Mouse (Mus musculus) MEL (cell line): Measurements from ENCODE around the gene Efna4. TPM values are rescaled to one million over a fixed set of nuclear protein-coding genes. Genes with fewer than 3 reads are reported as not detected.

Source experiments
- DNase-seq: peaks from one replicate; pipeline ENCODE4 v3.0.0; 2011; ENCODE audit warnings: low read depth, low spot score
- H3K27ac ChIP-seq: 2 replicates; pipeline ENCODE4 v1.5.1; 2012; ENCODE audit warnings: low read depth, mild to moderate bottlenecking, control low read depth, low read length, moderate library complexity; ENCODE audit not compliant: control insufficient read depth
- H3K27me3 ChIP-seq, 2 experiments: fragments of 150-350 bp in 1 of 2; sonication (generic) in 1 of 2; 2 replicates each; pipeline ENCODE4 v1.6.1; 2012; ENCODE audit warnings: low read length in 2 of 2, mild to moderate bottlenecking in 2 of 2, improper control_type of control experiment in 1 of 2, moderate library complexity in 1 of 2; ENCODE audit not compliant: insufficient read depth in 2 of 2, control insufficient read depth in 1 of 2
- H3K36me3 ChIP-seq, 2 experiments: 2 replicates each; pipeline ENCODE4 v1.6.1; 2012 to 2014; ENCODE audit warnings: low read length in 2 of 2, improper control_type of control experiment in 1 of 2, inconsistent platforms in 1 of 2, mild to moderate bottlenecking in 1 of 2; ENCODE audit not compliant: insufficient read depth in 2 of 2, control insufficient read depth in 1 of 2
- H3K4me1 ChIP-seq, 2 experiments: fragments of 150-350 bp in 1 of 2; sonication (generic) in 1 of 2; 2 replicates each; pipeline ENCODE4 v1.6.1; 2012; ENCODE audit warnings: low read length in 2 of 2, improper control_type of control experiment in 1 of 2, mild to moderate bottlenecking in 1 of 2; ENCODE audit not compliant: insufficient read depth in 2 of 2, control insufficient read depth in 1 of 2
- H3K4me3 ChIP-seq, 2 experiments: fragments of 150-350 bp in 1 of 2; sonication (generic) in 1 of 2; 2 replicates each; pipeline ENCODE4 v1.5.1; 2012; ENCODE audit warnings: low read depth in 2 of 2, low read length in 2 of 2, mild to moderate bottlenecking in 2 of 2, moderate library complexity in 2 of 2, control low read depth in 1 of 2, improper control_type of control experiment in 1 of 2; ENCODE audit not compliant: control insufficient read depth in 1 of 2, insufficient read depth in 1 of 2
- H3K79me2 ChIP-seq: 2 replicates; pipeline ENCODE4 v1.6.1; 2012; ENCODE audit warnings: mild to moderate bottlenecking, low read length, moderate library complexity; ENCODE audit not compliant: control insufficient read depth, poor library complexity, insufficient read depth
- H3K9ac ChIP-seq: 2 replicates; pipeline ENCODE4 v1.6.1; 2012; ENCODE audit warnings: low read depth, mild to moderate bottlenecking, control low read depth, low read length, moderate library complexity; ENCODE audit not compliant: control insufficient read depth, poor library complexity, severe bottlenecking
- H3K9me3 ChIP-seq: fragments of 150-350 bp; sonication (generic); replicated peaks from 2 replicates; pipeline ENCODE4 v1.6.1; 2012; ENCODE audit warnings: mild to moderate bottlenecking, low read length, improper control_type of control experiment, moderate library complexity; ENCODE audit not compliant: insufficient read depth
- BHLHE40 ChIP-seq: IDR thresholded peaks from 2 replicates; pipeline ENCODE4 v1.6.1; 2012; ENCODE audit warnings: low read depth, mild to moderate bottlenecking, inconsistent platforms, low read length, improper control_type of control experiment, borderline replicate concordance
- CHD2 ChIP-seq: IDR thresholded peaks from 2 replicates; pipeline ENCODE4 v1.6.1; 2011; ENCODE audit warnings: low read length, improper control_type of control experiment
- E2F4 ChIP-seq: IDR thresholded peaks from 2 replicates; pipeline ENCODE4 v1.6.1; 2011; ENCODE audit warnings: low read depth, low read length, improper control_type of control experiment, borderline replicate concordance
- EP300 ChIP-seq, 2 experiments: IDR thresholded peaks; 2 replicates each; pipeline ENCODE4 v1.6.1; 2011; ENCODE audit warnings: improper control_type of control experiment in 2 of 2, low read length in 2 of 2, low read depth in 1 of 2, mild to moderate bottlenecking in 1 of 2
- GATA1 ChIP-seq: IDR thresholded peaks from 2 replicates; pipeline ENCODE4 v1.6.1; 2011; ENCODE audit warnings: low read depth, low read length, improper control_type of control experiment
- HCFC1 ChIP-seq: IDR thresholded peaks from 2 replicates; pipeline ENCODE4 v1.6.1; 2012; ENCODE audit warnings: low read depth, mild to moderate bottlenecking, inconsistent platforms, low read length, improper control_type of control experiment, moderate library complexity
- KAT2A ChIP-seq: conservative IDR thresholded peaks from 2 replicates; pipeline ENCODE4 v1.6.1; 2012; ENCODE audit warnings: low read depth, low read length, improper control_type of control experiment, inconsistent platforms
- MAX ChIP-seq: IDR thresholded peaks from 2 replicates; pipeline ENCODE4 v1.6.1; 2011; ENCODE audit warnings: low read length, improper control_type of control experiment
- MAZ ChIP-seq: IDR thresholded peaks from 2 replicates; pipeline ENCODE4 v1.6.1; 2012; ENCODE audit warnings: low read depth, mild to moderate bottlenecking, inconsistent platforms, low read length, improper control_type of control experiment
- MEF2A ChIP-seq: IDR thresholded peaks from 2 replicates; pipeline ENCODE4 v1.6.1; 2014; ENCODE audit warnings: low read depth, mild to moderate bottlenecking, inconsistent platforms, low read length, improper control_type of control experiment; ENCODE audit not compliant: poor library complexity, insufficient replicate concordance, severe bottlenecking; ENCODE audit errors: extremely low read depth
- MXI1 ChIP-seq: IDR thresholded peaks from 2 replicates; pipeline ENCODE4 v1.6.1; 2011; ENCODE audit warnings: mild to moderate bottlenecking, low read depth, low read length, improper control_type of control experiment
- NELFE ChIP-seq: IDR thresholded peaks from 2 replicates; pipeline ENCODE4 v1.6.1; 2011; ENCODE audit warnings: low read depth, low read length, improper control_type of control experiment
- NRF1 ChIP-seq: IDR thresholded peaks from 2 replicates; pipeline ENCODE4 v1.6.1; 2014; ENCODE audit warnings: low read depth, mild to moderate bottlenecking, inconsistent platforms, low read length, improper control_type of control experiment, moderate library complexity; ENCODE audit not compliant: poor library complexity, insufficient read depth, severe bottlenecking
- POLR2A ChIP-seq, 2 experiments: IDR thresholded peaks; 2 replicates each; pipeline ENCODE4 v1.6.1; 2011 to 2012; ENCODE audit warnings: low read length in 2 of 2, mild to moderate bottlenecking in 2 of 2, control low read depth in 1 of 2, improper control_type of control experiment in 1 of 2, low read depth in 1 of 2, moderate library complexity in 1 of 2; ENCODE audit not compliant: control insufficient read depth in 1 of 2, insufficient read depth in 1 of 2, poor library complexity in 1 of 2
- POLR2AphosphoS2 ChIP-seq: IDR thresholded peaks from 2 replicates; pipeline ENCODE4 v1.6.1; 2011; ENCODE audit warnings: low read length, improper control_type of control experiment
- RCOR1 ChIP-seq: IDR thresholded peaks from 2 replicates; pipeline ENCODE4 v1.6.1; 2012; ENCODE audit warnings: low read depth, mild to moderate bottlenecking, inconsistent platforms, low read length, improper control_type of control experiment
- SIN3A ChIP-seq: IDR thresholded peaks from 2 replicates; pipeline ENCODE4 v1.6.1; 2012; ENCODE audit warnings: low read length, improper control_type of control experiment, inconsistent platforms
- TBP ChIP-seq: IDR thresholded peaks from 2 replicates; pipeline ENCODE4 v1.8.0; 2011; ENCODE audit warnings: low read depth, low read length, improper control_type of control experiment
- TCF12 ChIP-seq: IDR thresholded peaks from 2 replicates; pipeline ENCODE4 v1.6.1; 2014; ENCODE audit warnings: low read depth, mild to moderate bottlenecking, inconsistent platforms, low read length, improper control_type of control experiment, moderate library complexity
- UBTF ChIP-seq: IDR thresholded peaks from 2 replicates; pipeline ENCODE4 v1.6.1; 2012; ENCODE audit warnings: low read depth, mild to moderate bottlenecking, inconsistent platforms, low read length, improper control_type of control experiment, moderate library complexity, borderline replicate concordance; ENCODE audit not compliant: insufficient read depth
- USF2 ChIP-seq, 2 experiments: IDR thresholded peaks; 2 replicates each; pipeline ENCODE4 v1.6.1; 2011 to 2012; ENCODE audit warnings: improper control_type of control experiment in 2 of 2, low read length in 2 of 2, borderline replicate concordance in 1 of 2, inconsistent platforms in 1 of 2, low read depth in 1 of 2, mild to moderate bottlenecking in 1 of 2; ENCODE audit not compliant: insufficient read depth in 1 of 2
- ZC3H11A ChIP-seq: IDR thresholded peaks from 2 replicates; pipeline ENCODE4 v1.6.1; 2012; ENCODE audit warnings: low read depth, mild to moderate bottlenecking, inconsistent platforms, low read length, improper control_type of control experiment
- ZKSCAN1 ChIP-seq: IDR thresholded peaks from 2 replicates; pipeline ENCODE4 v1.6.1; 2012; ENCODE audit warnings: low read depth, mild to moderate bottlenecking, inconsistent platforms, low read length, improper control_type of control experiment, moderate library complexity
- polyA plus RNA-seq, 2 experiments: library from polyadenylated mRNA; stranded (reverse) in 1 of 2; unstranded in 1 of 2; fragments of >175 nt in 1 of 2; fragments of >200 nt in 1 of 2; gene quantifications; 2 replicates each; pipeline versions ENCODE4 v1.2.1 to v1.2.4; 2012; ENCODE audit warnings: low replicate concordance in 2 of 2, low read depth in 1 of 2; ENCODE audit not compliant: insufficient read length in 2 of 2, insufficient read depth in 1 of 2, missing spikeins in 1 of 2
- total RNA-seq: library from RNA; depleted of rRNA; stranded (reverse); fragments of 300-350 nt; gene quantifications from 2 replicates; pipeline ENCODE4 v1.2.3, GENCODE M21; 2012

Efna4 gene
- total and polyA plus RNA-seq, 3 experiments = 1.9 to 4.5 TPM; not detected in 1

DNA sequence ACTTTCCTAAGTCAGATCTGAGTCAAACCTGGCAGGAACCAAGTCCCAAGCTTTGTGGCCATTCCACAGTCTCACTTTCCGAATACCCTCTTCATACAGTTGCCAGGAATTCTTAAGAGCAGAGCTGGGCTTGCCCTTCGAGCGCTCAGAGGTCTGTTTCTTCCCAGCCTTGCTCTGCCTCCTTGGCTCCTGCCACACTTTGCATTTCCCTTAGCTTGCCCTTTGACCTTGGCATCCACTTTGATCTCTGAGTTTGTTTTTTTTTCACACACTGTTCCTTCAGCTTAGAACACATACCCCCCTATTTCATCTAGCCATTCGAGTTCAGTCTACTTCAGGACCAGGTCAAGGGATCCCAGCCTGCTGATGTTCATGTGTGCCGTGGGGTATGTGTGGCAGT, 13.4 kb upstream of the Efna4 start:
- peaks cover 0 to 19% of the 10 kb centered on the region in 2 experiments; a peak in 2 of 4 replicates for H3K4me1 ChIP-seq
- TF ChIP-seq POLR2AphosphoS2 = no peak
- no peak for TF ChIP-seq CHD2
- TF ChIP-seq NELFE = no peak
- TF ChIP-seq POLR2A (IDR thresholded peaks at IDR 0.05; ENCODE audit: control insufficient read depth in 1 of 2, insufficient read depth in 1 of 2, low read depth in 1 of 2, low read length in 2 of 2, poor library complexity in 1 of 2) = no peak
- TF ChIP-seq EP300 (IDR thresholded peaks at IDR 0.05; ENCODE audit: low read depth in 1 of 2, low read length in 2 of 2) = no peak
- TF ChIP-seq MAZ = no peak
- no peak for TF ChIP-seq USF2 (IDR thresholded peaks at IDR 0.05; ENCODE audit: borderline replicate concordance in 1 of 2, insufficient read depth in 1 of 2, low read depth in 1 of 2, low read length in 2 of 2)
- TF ChIP-seq HCFC1 = no peak
- TF ChIP-seq UBTF = no peak
- TF ChIP-seq ZKSCAN1 = no peak
- TF ChIP-seq E2F4 = no peak
- TF ChIP-seq GATA1 = no peak
- no peak for DNase-seq
- no peak overlapping the region for H3K27ac ChIP-seq
- no peaks in the 10 kb centered on the region for H3K9me3 ChIP-seq
- H3K36me3 ChIP-seq = peaks cover 0 to 7% of the 10 kb centered on the region in 2 experiments; a peak in 2 of 4 replicates
- no peaks in the 10 kb centered on the region for H3K27me3 ChIP-seq
- no peak overlapping the region for H3K4me3 ChIP-seq
- H3K9ac ChIP-seq = no peak overlapping the region
- H3K79me2 ChIP-seq = peaks cover 3% of the 10 kb centered on the region; the same call in 1 of the 2 replicates

DNA sequence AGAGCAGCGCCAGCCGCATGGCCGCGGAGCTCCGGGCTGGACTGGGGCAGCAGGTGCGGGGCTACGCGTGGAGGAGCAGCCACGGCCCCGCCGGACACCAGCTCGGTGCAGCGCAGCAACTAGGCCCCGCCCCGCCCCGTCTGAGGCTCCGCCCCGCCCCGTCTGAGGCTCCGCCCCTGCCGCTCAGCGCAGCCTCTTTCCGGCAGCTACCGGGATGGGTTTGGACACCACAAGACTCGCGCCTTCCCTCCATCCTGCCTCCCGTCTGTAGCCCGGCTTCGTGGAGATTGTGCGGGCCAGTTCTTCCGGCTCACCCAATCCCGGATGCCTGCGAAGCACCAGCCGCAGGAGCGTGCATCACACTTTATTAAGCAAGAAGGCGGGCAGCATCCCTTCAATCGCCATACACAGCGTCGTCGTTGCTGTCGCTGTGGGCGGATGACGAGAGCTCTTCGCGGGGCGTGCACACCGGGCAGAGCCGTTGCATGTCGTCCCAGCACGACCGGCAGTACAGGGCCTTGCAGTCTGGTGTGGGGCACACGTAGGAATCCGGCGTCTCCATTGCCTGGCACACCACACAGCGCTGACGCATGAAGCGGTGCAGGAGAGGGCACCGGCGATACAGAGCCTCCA, 12.2 kb upstream of the Efna4 start, which contains the start of gene Adam15:
TSS of gene Adam15 (minus strand) at position 128 of the 633 bp plus-strand sequence.
- H3K79me2 ChIP-seq = peaks cover 3% of the 10 kb centered on the region; the same call in 1 of the 2 replicates
- H3K27ac ChIP-seq = no peak within 1 kb of the TSS
- peaks cover 0 to 7% of the 10 kb centered on the region in 2 experiments; a peak in 2 of 4 replicates for H3K36me3 ChIP-seq
- peaks cover 0 to 19% of the 10 kb centered on the region in 2 experiments; a peak in 2 of 4 replicates for H3K4me1 ChIP-seq
- peak within 1 kb of the TSS; percentile 74 for H3K9ac ChIP-seq
- H3K27me3 ChIP-seq = no peaks in the 10 kb centered on the region
- no peaks in the 10 kb centered on the region for H3K9me3 ChIP-seq
- peak; percentile 91 for DNase-seq
- peak within 1 kb of the TSS; percentile 87 to 88 for H3K4me3 ChIP-seq
- TF ChIP-seq TBP = 0 out of 2 replicates have a peak, but pooled peaks have one; percentile 19
- TF ChIP-seq POLR2AphosphoS2 = no peak
- peak; percentile 44 to 65; a peak in 3 of 4 replicates for TF ChIP-seq POLR2A (IDR thresholded peaks at IDR 0.05; ENCODE audit: control insufficient read depth in 1 of 2, insufficient read depth in 1 of 2, low read depth in 1 of 2, low read length in 2 of 2, poor library complexity in 1 of 2)
- no peak for TF ChIP-seq RCOR1
- no peak for TF ChIP-seq MEF2A
- TF ChIP-seq MAX = peak; percentile 75
- peak; percentile 56 for TF ChIP-seq NRF1
- peak; percentile 41 for TF ChIP-seq NELFE
- no peak for TF ChIP-seq ZC3H11A
- TF ChIP-seq TCF12 = peak; percentile 35; the same call in 1 of the 2 replicates
- peak; percentile 77 for TF ChIP-seq MXI1
- no peak for TF ChIP-seq KAT2A
- peak; percentile 54; the same call in 1 of the 2 replicates for TF ChIP-seq HCFC1
- TF ChIP-seq BHLHE40 = no peak
- peak; percentile 47; the same call in 1 of the 2 replicates for TF ChIP-seq SIN3A
- TF ChIP-seq, all 39 proteins: peak for 9
